Mouse (Mus musculus) hindbrain, embryonic 13.5 days (tissue): ENCODE measurements at regions not wholly inside any gene's neighbourhood (a gene's known extent, or its start where the extent isn't known, plus 50 kb on each side); places are given as distances from the start of the nearest gene placed in this dataset.
"Not testable (repeated sequence)": the region's sequence is repeated elsewhere in the genome, so short reads cannot be mapped to it uniquely, and the experiment has no call there.

Experiments used
- ATAC-seq: fragments of 200-750 bp; cut with Nextera tagmentation; 2 replicates; pipeline ENCODE4 v1.8.0; 2017; ENCODE audit warnings: moderate TSS enrichment; ENCODE audit not compliant: low FRiP score
- H3K27ac ChIP-seq: fragments of 300-500 bp; sonication (generic); 2 replicates; pipeline ENCODE4 v1.5.1; 2015; ENCODE audit warnings: inconsistent platforms, mild to moderate bottlenecking, moderate library complexity
- H3K27me3 ChIP-seq: fragments of 300-500 bp; sonication (generic); 2 replicates; pipeline ENCODE4 v1.6.1; 2015; ENCODE audit warnings: mild to moderate bottlenecking, inconsistent platforms
- H3K36me3 ChIP-seq: fragments of 300-500 bp; sonication (generic); 2 replicates; pipeline ENCODE4 v1.6.1; 2015; ENCODE audit warnings: mild to moderate bottlenecking, inconsistent platforms
- H3K4me1 ChIP-seq: fragments of 300-500 bp; sonication (generic); replicated peaks from 2 replicates; pipeline ENCODE4 v1.6.1; 2015; ENCODE audit warnings: inconsistent platforms
- H3K4me2 ChIP-seq: fragments of 300-500 bp; sonication (generic); 2 replicates; pipeline ENCODE4 v1.6.1; 2015; ENCODE audit warnings: inconsistent platforms, mild to moderate bottlenecking, moderate library complexity
- H3K4me3 ChIP-seq: fragments of 300-500 bp; sonication (generic); 2 replicates; pipeline ENCODE4 v1.5.1; 2015; ENCODE audit warnings: mild to moderate bottlenecking, inconsistent platforms
- H3K9ac ChIP-seq: fragments of 300-500 bp; sonication (generic); 2 replicates; pipeline ENCODE4 v1.6.1; 2015; ENCODE audit warnings: mild to moderate bottlenecking, inconsistent platforms
- H3K9me3 ChIP-seq: fragments of 300-500 bp; sonication (generic); 2 replicates; pipeline ENCODE4 v1.6.1; 2016; ENCODE audit warnings: inconsistent platforms
- WGBS: fragments of 180-500 bp; shearing (Covaris S2); methylation state at CpG from one replicate; pipeline ENCODE4 v1.1.7; 2015; 5-methylcytosine and 5-hydroxymethylcytosine counted together

DNA sequence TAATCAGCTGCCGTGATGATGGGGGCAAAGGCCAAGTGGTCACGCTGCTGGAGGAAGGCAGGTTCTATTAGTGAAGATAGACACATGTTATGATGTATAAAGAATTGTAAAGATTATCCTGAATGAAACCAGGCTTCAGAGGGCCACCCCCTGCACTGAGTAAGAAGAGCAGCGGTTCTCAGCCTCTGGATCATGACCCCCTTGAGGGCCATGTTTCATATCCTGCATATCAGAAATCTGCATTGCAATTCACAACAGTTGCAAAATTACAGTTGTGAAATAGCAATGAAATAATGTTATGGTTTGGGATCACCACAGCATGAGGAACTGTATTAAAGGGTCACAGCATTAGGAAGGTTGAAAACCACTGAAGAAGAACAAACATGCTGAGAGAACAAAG, 162.5 kb upstream of the Zranb2 start:
- Histone ChIP-seq H3K9ac (no peak overlapping the region), H3K4me3 (no peak overlapping the region), H3K9me3 (no peaks in the 10 kb centered on the region), H3K4me1 (no peaks in the 10 kb centered on the region), H3K27me3 (no peaks in the 10 kb centered on the region), H3K36me3 (no peaks in the 10 kb centered on the region), H3K27ac (no peak overlapping the region), H3K4me2 (no peak overlapping the region)
- WGBS, result 76% methylated on average over 3 of the region's 3 CpGs
- no peak for ATAC-seq

DNA sequence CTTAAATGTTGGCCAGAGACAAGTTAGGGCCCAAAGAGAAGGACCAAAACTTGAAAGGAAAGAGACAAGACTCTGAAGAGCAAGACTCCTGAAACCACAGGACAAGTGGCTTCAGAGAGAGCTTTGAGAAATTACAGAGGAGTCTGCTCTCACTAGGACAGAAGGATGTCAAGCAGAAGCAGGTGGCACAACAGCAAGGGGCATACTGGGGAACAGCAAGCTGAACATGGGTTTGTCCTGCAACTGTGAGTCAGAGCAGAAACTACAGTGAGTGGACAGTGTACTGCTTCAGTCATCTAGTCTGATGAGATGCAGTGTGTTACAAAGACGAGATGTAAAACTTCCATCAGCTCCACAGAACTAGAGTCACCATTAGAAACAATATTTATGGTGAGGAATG, 160.6 kb upstream of the Zranb2 start:
- WGBS, result 73% methylated on average over 1 of the region's 1 CpGs
- Histone ChIP-seq H3K4me3 (no peak overlapping the region), H3K4me1 (no peaks in the 10 kb centered on the region), H3K4me2 (no peak overlapping the region), H3K27me3 (no peaks in the 10 kb centered on the region), H3K9ac (no peak overlapping the region), H3K9me3 (no peaks in the 10 kb centered on the region), H3K36me3 (no peaks in the 10 kb centered on the region), H3K27ac (no peak overlapping the region)
- ATAC-seq, result no peak

DNA sequence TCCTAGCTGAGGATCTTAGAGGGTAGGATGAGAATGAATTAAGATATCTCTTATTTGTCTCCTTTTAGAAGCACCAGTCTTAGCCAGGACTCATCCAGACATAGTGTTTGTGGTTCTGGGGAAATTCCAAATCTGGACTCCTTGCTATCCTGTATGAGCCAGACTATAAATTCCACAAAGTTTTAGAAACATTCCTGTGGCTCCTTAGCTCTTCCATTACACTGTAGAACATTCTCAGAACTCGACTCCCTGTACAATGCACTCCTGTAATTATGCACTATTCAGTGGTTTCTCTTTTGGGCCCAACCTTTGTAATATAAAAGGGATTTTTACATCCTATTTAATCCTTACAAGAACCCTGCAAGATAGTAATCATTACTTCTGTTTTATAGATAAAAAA, 159.8 kb upstream of the Zranb2 start:
- H3K4me2 ChIP-seq, result no peak overlapping the region
- H3K27me3 ChIP-seq, result no peaks in the 10 kb centered on the region
- no peak for ATAC-seq
- H3K27ac ChIP-seq, result no peak overlapping the region
- H3K4me3 ChIP-seq, result no peak overlapping the region
- 80% methylated on average over 1 of the region's 1 CpGs for WGBS
- no peak overlapping the region for H3K9ac ChIP-seq
- no peaks in the 10 kb centered on the region for H3K36me3 ChIP-seq
- no peaks in the 10 kb centered on the region for H3K4me1 ChIP-seq
- H3K9me3 ChIP-seq, result no peaks in the 10 kb centered on the region

DNA sequence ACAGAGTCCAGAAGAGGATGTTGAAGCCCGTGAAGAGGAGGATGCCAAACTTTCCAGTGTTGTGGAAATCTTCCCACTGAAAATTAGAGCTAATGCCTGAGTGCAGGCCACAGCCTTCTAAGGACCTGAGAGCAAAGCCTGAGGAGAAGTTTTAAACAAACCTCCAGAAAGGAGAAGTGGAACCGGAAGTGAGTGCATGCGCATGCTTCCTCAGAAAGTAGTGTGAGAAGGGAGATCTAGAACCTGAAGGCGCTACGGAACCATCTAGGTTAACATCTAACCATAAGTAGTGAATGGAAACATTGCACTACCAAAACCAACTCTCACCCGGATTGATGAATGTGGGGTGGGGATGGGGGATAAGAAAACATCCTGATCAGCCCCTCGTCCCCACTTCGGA, 156.4 kb upstream of the Zranb2 start:
- no peaks in the 10 kb centered on the region for H3K4me1 ChIP-seq
- H3K9ac ChIP-seq, result no peak overlapping the region
- no peak overlapping the region for H3K4me3 ChIP-seq
- H3K27ac ChIP-seq, result no peak overlapping the region
- H3K27me3 ChIP-seq, result no peaks in the 10 kb centered on the region
- H3K36me3 ChIP-seq, result no peaks in the 10 kb centered on the region
- no peaks in the 10 kb centered on the region for H3K9me3 ChIP-seq
- ATAC-seq, result no peak
- no peak overlapping the region for H3K4me2 ChIP-seq
- WGBS, result 95% methylated on average over 8 of the region's 8 CpGs

DNA sequence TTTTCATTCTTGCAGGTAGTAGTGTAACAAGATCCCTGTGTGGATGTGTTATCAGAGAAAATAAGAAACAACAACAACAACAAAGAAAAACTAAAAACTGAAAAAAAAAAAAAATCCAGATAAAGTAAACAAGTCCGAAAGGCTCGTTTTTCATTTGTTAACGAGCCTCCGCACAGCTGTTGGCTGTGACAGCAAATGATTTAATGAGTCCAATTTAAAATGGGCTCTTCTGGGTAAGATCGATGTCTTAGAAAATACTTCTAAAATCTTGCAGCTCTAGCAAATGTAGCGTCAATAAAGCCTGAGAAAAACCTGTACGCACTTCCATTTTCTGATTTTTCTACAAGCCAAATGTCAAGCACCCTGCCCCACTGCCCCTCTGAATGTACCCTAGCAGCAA, 155.8 kb upstream of the Zranb2 start:
- no peak overlapping the region for H3K9ac ChIP-seq
- no peaks in the 10 kb centered on the region for H3K9me3 ChIP-seq
- H3K36me3 ChIP-seq, result no peaks in the 10 kb centered on the region
- no peak overlapping the region for H3K4me3 ChIP-seq
- ATAC-seq, result no peak
- H3K4me2 ChIP-seq, result no peak overlapping the region
- 81% methylated on average over 7 of the region's 7 CpGs for WGBS
- no peaks in the 10 kb centered on the region for H3K27me3 ChIP-seq
- no peak overlapping the region for H3K27ac ChIP-seq
- no peaks in the 10 kb centered on the region for H3K4me1 ChIP-seq

DNA sequence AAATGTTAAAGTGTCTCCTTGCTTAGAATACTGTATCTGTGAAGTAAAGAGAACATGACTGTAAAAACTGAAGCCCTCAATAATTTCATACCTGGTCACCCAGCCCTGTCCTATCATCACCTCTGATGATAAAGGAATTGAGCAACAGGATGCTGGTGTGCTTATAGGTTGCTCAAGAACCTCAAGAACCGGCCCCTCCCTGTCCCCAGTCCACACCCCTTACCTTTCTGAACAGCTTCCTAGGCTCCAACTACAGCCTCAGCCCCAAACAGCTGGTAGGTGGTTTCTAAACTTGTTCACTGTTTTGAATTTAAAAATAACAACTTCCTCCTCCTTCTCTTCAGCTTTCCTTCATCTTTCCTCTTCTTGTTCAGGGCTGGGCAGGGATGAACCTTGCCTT, 142.1 kb upstream of the Zranb2 start:
- no peak overlapping the region for H3K4me2 ChIP-seq

DNA sequence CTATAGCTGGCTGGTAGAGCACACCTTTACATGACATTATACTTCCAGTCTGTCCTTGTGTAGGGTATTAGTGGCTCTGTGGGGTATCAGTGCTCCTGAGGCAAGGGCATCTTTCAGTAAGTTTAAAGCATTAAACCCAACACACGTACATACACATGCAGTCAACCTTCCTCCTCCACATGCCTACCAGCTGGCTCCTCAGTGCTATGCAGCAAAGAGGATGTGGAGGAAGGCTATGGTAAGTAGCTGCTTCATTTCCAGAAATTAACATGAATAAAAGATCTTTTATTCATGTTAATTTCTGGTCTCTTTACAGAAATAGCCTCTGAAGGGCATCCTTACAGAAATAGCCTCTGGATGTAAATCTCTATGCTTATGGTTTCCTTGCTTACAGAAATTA, 140.1 kb upstream of the Zranb2 start:
- WGBS, result 73% methylated on average over 1 of the region's 1 CpGs
- ATAC-seq, result no peak
- no peak overlapping the region for H3K9ac ChIP-seq
- H3K36me3 ChIP-seq, result no peaks in the 10 kb centered on the region
- H3K27ac ChIP-seq, result no peak overlapping the region
- H3K4me3 ChIP-seq, result no peak overlapping the region
- H3K4me2 ChIP-seq, result no peak overlapping the region
- no peaks in the 10 kb centered on the region for H3K27me3 ChIP-seq
- no peaks in the 10 kb centered on the region for H3K9me3 ChIP-seq
- H3K4me1 ChIP-seq, result no peaks in the 10 kb centered on the region

More for the DNA sequence above, 142.1 kb upstream of the Zranb2 start:
- H3K27ac ChIP-seq, result no peak overlapping the region
- ATAC-seq, result no peak
- no peaks in the 10 kb centered on the region for H3K27me3 ChIP-seq
- H3K4me1 ChIP-seq, result no peaks in the 10 kb centered on the region
- H3K36me3 ChIP-seq, result no peaks in the 10 kb centered on the region
- no peak overlapping the region for H3K4me3 ChIP-seq
- H3K9me3 ChIP-seq, result no peaks in the 10 kb centered on the region
- no peak overlapping the region for H3K9ac ChIP-seq
- 84% methylated on average over 1 of the region's 1 CpGs for WGBS

DNA sequence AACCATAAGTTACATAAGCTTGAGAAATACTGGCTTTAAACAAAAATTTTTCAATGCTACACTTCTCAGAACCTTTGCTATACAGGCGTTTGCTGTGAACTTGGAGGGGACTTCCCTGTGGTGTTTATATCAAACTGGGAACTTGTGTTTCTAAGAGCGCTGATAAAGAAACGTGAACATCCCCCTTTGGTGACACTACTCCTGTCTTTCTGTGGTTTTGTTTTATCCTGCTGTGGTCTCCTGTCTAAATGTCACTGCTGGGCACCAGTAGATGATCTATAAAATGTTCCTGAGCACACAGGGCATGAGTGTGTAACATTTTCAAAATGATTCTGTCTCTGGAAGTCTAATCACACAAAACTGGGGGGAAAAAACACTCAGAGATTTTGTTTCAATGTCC, 134.1 kb upstream of the Zranb2 start:
- H3K4me3 ChIP-seq, result no peak overlapping the region
- WGBS, result 73% methylated on average over 3 of the region's 3 CpGs
- no peaks in the 10 kb centered on the region for H3K9me3 ChIP-seq
- H3K4me2 ChIP-seq, result no peak overlapping the region
- H3K9ac ChIP-seq, result no peak overlapping the region
- no peaks in the 10 kb centered on the region for H3K36me3 ChIP-seq
- no peak overlapping the region for H3K27ac ChIP-seq
- no peak for ATAC-seq
- no peaks in the 10 kb centered on the region for H3K27me3 ChIP-seq
- H3K4me1 ChIP-seq, result no peaks in the 10 kb centered on the region

DNA sequence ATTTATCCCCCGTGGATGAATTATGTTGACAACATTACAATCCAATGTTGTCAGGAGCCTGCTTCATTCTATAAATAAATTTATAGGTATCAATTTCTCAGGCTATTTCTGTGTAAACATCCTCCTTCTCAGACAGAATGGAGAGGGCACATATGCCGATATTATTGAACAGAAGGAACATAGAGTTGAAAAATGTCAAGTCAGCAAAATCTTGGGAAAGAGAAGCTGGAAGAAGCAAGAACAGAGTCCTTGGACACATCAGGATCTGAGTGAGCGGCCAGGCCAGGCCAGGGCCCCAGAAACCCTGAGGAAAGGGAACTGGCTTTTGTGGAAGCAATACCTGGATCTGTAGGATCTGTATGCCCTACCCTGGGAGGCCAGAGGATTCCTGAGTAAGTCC, 129.9 kb upstream of the Zranb2 start:
- H3K4me1 ChIP-seq, result no peaks in the 10 kb centered on the region
- H3K9ac ChIP-seq, result no peak overlapping the region
- no peaks in the 10 kb centered on the region for H3K36me3 ChIP-seq
- H3K4me2 ChIP-seq, result no peak overlapping the region
- 91% methylated on average over 3 of the region's 3 CpGs for WGBS
- no peaks in the 10 kb centered on the region for H3K27me3 ChIP-seq
- no peak overlapping the region for H3K4me3 ChIP-seq
- H3K27ac ChIP-seq, result no peak overlapping the region
- no peaks in the 10 kb centered on the region for H3K9me3 ChIP-seq
- ATAC-seq, result no peak

DNA sequence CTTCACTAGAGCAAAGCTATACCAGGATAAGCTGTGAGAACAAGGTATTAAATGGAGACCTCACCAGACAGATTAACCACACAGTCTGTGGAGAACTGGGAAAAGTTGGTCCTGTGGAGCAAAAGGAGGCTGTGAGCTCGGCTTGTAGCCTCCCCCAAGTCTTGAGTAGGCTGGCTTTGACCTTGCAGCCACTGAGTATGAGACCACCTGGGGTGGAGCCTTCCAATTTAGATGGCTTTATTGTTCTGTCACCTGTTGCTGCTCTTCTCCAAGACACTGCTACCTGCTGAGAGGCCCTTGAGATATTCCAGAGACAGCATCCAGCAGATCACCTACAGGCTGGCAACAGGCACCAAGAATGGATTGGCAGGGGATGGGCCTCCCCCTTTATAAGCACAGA, 110.5 kb upstream of the Zranb2 start:
- not testable (repeated sequence) for H3K36me3 ChIP-seq, H3K27me3 ChIP-seq, H3K9ac ChIP-seq, H3K4me2 ChIP-seq, H3K9me3 ChIP-seq, ATAC-seq, H3K27ac ChIP-seq, H3K4me1 ChIP-seq, H3K4me3 ChIP-seq
- 71% methylated on average over 1 of the region's 1 CpGs for WGBS

DNA sequence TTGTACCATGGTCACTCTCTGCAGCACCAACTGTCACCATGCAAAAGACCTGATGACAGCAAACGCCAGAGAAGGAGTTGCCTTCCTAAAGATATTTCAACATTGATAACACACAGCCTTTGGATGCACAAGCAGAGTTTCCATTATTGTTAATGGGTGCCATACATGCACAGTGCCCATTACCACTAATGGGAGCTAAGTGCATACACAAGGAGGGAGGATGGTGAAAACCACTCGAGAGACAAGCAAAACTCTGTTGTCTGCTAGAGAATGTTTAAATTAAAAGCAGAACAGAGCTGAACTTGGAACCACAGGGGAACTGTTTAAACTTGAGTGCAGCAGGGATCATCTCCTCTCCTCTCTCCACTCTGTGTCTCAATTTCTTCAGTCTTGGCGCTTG, 107.2 kb upstream of the Zranb2 start:
- Histone ChIP-seq H3K9ac (no peak overlapping the region), H3K36me3 (no peaks in the 10 kb centered on the region), H3K27ac (no peak overlapping the region), H3K27me3 (no peaks in the 10 kb centered on the region), H3K4me1 (no peaks in the 10 kb centered on the region), H3K4me3 (no peak overlapping the region), H3K4me2 (no peak overlapping the region), H3K9me3 (no peaks in the 10 kb centered on the region)
- ATAC-seq, result no peak; the same call in 1 of the 2 replicates
- 83% methylated on average over 3 of the region's 3 CpGs for WGBS

DNA sequence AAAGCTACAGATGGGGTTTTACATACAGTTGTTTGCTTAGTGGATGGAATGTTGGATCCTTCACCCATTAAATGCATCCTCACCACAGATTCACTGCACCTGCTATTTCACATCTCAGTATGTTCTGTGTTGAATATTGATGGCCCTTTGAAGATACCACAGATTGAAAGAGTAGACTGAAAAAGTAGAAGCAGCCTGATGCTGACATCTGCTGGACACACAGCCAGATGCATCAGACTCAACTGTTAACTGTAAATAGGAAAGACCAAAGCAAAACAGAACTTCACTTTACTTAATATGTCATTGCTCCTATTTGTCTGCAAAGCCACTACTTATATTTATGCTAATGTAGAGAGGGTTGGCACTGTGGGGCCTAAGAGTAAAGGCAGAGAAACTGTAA, 84.2 kb upstream of the Zranb2 start:
- H3K27ac ChIP-seq, result no peak overlapping the region
- no peaks in the 10 kb centered on the region for H3K9me3 ChIP-seq
- H3K4me2 ChIP-seq, result no peak overlapping the region
- no peaks in the 10 kb centered on the region for H3K27me3 ChIP-seq
- ATAC-seq, result peak; percentile 73
- no peak overlapping the region for H3K9ac ChIP-seq
- H3K4me1 ChIP-seq, result no peaks in the 10 kb centered on the region
- H3K4me3 ChIP-seq, result no peak overlapping the region
- no peaks in the 10 kb centered on the region for H3K36me3 ChIP-seq

DNA sequence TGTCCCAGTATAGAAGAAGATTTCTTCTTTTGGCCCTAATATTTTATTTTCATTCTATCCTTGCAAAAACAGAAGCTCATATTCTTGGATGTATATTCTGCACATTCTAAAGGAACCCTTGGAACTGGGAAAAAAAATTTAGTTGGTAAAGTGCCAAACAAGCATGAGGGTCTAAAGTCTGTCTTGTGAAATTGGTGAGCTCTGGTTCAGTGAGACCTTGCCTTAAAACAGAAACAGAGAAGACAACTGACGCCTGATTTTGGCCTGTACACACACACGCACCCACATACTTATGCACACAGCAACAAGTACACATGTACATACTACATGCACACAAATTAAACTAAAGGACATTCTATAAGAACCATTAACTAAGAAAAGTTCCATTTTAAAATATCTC, 62.4 kb upstream of the Zranb2 start:
- H3K4me1 ChIP-seq, result no peaks in the 10 kb centered on the region
- H3K9ac ChIP-seq, result no peak overlapping the region
- no peak overlapping the region for H3K4me2 ChIP-seq
- no peak for ATAC-seq
- no peak overlapping the region for H3K4me3 ChIP-seq
- no peaks in the 10 kb centered on the region for H3K9me3 ChIP-seq
- no peaks in the 10 kb centered on the region for H3K27me3 ChIP-seq
- H3K27ac ChIP-seq, result no peak overlapping the region
- 94% methylated on average over 2 of the region's 2 CpGs for WGBS
- no peaks in the 10 kb centered on the region for H3K36me3 ChIP-seq

DNA sequence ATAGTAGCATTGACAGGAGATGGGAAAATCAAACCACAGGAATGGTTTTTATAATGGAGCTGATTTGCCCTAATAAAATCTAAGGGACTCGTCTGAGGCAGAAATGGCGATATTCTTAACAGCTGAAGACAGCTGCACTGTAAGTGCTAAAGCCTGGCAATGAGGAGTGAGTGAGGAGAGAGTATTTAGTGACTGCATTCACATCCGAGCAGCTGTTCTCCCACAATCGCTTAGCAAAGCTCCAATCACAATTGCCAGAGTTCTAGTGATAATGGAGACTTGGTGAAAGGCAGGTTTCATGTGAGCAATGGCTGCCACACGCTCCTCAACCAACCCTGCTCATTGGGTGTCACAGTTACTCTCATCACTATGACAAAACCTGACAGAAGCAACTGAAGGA, 61.3 kb upstream of the Zranb2 start:
- H3K36me3 ChIP-seq, result no peaks in the 10 kb centered on the region
- no peaks in the 10 kb centered on the region for H3K9me3 ChIP-seq
- H3K4me3 ChIP-seq, result no peak overlapping the region
- ATAC-seq, result no peak
- WGBS, result 88% methylated on average over 5 of the region's 5 CpGs
- no peak overlapping the region for H3K9ac ChIP-seq
- H3K27me3 ChIP-seq, result no peaks in the 10 kb centered on the region
- no peaks in the 10 kb centered on the region for H3K4me1 ChIP-seq
- H3K27ac ChIP-seq, result no peak overlapping the region
- no peak overlapping the region for H3K4me2 ChIP-seq
